Mouse (Mus musculus): ENCODE data around the gene Lrrc8c. TPM values are rescaled to one million over a fixed set of nuclear protein-coding genes. Genes with fewer than 3 reads are reported as not detected.

The Lrrc8c gene
- total RNA-seq, 2 experiments from 2014 or later = 9.3 to 10.6 TPM

GRCm38 (mm10) chr5:105593630-105594029 lies 74.4 kb downstream of the Lrrc8c start:
- no peak for DNase-seq (ENCODE audit: low spot score)

- DNase-seq (ENCODE audit: low spot score) = peak; percentile 18
Measured at GRCm38 (mm10) chr5:105598866-105599265, 79.7 kb downstream of the Lrrc8c start.

GRCm38 (mm10) chr5:105599315-105599714 lies 80.1 kb downstream of the Lrrc8c start:
- no peak for DNase-seq (ENCODE audit: low spot score)

GRCm38 (mm10) chr5:105600998-105601397 lies 81.8 kb downstream of the Lrrc8c start:
- DNase-seq (ENCODE audit: low spot score) = no peak

- no peak for DNase-seq (ENCODE audit: low spot score)
Measured at GRCm38 (mm10) chr5:105602585-105602984, 83.4 kb downstream of the Lrrc8c start.

GRCm38 (mm10) chr5:105605736-105606135 lies 86.5 kb downstream of the Lrrc8c start:
- DNase-seq (ENCODE audit: low spot score) = no peak

- DNase-seq (ENCODE audit: low spot score) = no peak
Measured at GRCm38 (mm10) chr5:105609683-105610082, 90.5 kb downstream of the Lrrc8c start.

- DNase-seq (ENCODE audit: low spot score) = no peak
Measured at GRCm38 (mm10) chr5:105613002-105613401, 93.8 kb downstream of the Lrrc8c start.

- no peak for DNase-seq (ENCODE audit: low spot score)
Measured at GRCm38 (mm10) chr5:105614000-105614399, 94.8 kb downstream of the Lrrc8c start.

GRCm38 (mm10) chr5:105614682-105615434 lies 95.7 kb downstream of the Lrrc8c start:
- no peak for DNase-seq (ENCODE audit: low spot score)

- no peak for DNase-seq (ENCODE audit: low spot score)
Measured at GRCm38 (mm10) chr5:105615871-105616454, 96.8 kb downstream of the Lrrc8c start.

GRCm38 (mm10) chr5:105616538-105616937 lies 97.3 kb downstream of the Lrrc8c start:
- DNase-seq (ENCODE audit: low spot score) = no peak

GRCm38 (mm10) chr5:105618510-105618909 lies 99.3 kb downstream of the Lrrc8c start:
- no peak for DNase-seq (ENCODE audit: low spot score)

GRCm38 (mm10) chr5:105619666-105620065 lies 100.5 kb downstream of the Lrrc8c start:
- DNase-seq (ENCODE audit: low spot score) = no peak

GRCm38 (mm10) chr5:105620505-105621116 lies 101.4 kb downstream of the Lrrc8c start:
- peak; percentile 71 for DNase-seq (ENCODE audit: low spot score)

GRCm38 (mm10) chr5:105623074-105623713 lies 104.0 kb downstream of the Lrrc8c start:
- DNase-seq (ENCODE audit: low spot score) = no peak

GRCm38 (mm10) chr5:105624257-105624656 lies 105.1 kb downstream of the Lrrc8c start:
- no peak for DNase-seq (ENCODE audit: low spot score)

- no peak for DNase-seq (ENCODE audit: low spot score)
Measured at GRCm38 (mm10) chr5:105625504-105626150, 106.4 kb downstream of the Lrrc8c start.

- no peak for DNase-seq (ENCODE audit: low spot score)
Measured at GRCm38 (mm10) chr5:105626355-105626754, 107.2 kb downstream of the Lrrc8c start.

GRCm38 (mm10) chr5:105627093-105627492 lies 107.9 kb downstream of the Lrrc8c start:
- no peak for DNase-seq (ENCODE audit: low spot score)

- DNase-seq (ENCODE audit: low spot score) = no peak
Measured at GRCm38 (mm10) chr5:105629955-105630354, 110.8 kb downstream of the Lrrc8c start.

- DNase-seq (ENCODE audit: low spot score) = no peak
Measured at GRCm38 (mm10) chr5:105632066-105632465, 112.9 kb downstream of the Lrrc8c start.

Measured in gastrocnemius, adult 18-20 months (tissue).